Mouse (Mus musculus) T-cell, adult 2 months (primary cell): ENCODE results near the gene Imp4.

Experiments
- DNase-seq: peaks from one replicate; pipeline ENCODE4 v3.0.0; 2022; ENCODE audit warnings: low spot score

The Imp4 gene

DNA sequence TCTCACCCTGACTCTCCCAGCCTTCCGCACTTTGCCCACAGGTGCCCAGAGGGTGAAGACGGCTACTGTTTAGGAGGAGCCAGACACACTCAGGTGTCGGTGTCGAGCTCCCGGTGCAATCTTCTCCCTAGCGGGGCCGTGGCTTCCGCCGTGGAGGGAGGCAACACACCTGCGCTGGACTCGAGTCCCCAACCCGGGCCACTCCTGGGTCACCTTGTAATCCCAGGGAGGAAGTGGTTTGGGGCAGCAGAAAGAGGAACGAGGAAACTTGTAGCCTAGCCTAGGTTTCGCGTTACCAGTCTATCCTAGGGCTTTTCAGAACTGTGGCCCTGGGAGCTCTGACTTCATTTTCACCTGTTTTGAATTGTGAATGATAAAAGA lies 20.4 kb downstream of the Imp4 start:
- DNase-seq = peak; percentile 27

DNA sequence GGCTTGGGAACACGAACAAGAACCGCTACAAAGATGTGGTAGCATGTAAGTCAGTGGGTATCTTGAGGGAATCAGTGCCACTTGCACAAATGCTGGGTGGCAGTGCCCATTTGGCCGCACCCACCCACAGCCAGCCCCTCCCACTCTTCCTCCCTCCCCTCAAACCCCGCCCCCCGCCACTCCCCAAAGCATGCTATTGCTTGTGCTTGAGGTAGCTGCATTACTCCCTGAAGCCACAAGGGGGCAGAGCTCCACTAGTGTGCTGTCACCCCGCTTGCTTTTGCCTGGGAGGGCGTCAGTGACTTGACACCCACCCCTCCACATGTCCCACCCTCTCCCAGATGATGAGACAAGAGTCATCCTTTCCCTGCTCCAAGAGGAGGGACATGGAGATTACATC lies 23.1 kb downstream of the Imp4 start:
- DNase-seq = peak; percentile 75

DNA sequence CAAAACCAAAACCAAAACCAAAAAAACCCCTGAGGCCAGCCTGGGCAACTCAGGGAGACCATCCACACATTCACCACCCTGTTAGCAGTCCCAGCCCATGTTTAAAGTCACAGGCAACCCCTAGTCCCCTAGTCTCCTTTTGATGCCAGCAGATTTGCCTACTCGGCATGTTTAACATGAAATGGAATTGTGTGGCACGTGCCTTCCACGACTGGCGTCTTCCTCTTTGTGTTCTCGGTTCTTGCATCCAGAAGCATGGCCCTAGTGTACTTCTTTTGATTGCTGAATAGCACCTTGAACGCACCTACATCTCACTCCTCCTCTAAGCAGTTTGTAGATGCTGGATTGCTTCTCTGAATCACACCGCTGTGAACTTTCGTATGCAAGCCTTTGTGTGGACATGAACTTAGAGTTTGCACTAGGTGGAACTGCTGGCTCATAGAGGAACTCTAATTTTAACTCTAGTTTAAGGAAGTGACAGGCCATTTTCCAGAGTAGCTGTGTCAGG lies 24.7 kb downstream of the Imp4 start:
- no peak for DNase-seq

DNA sequence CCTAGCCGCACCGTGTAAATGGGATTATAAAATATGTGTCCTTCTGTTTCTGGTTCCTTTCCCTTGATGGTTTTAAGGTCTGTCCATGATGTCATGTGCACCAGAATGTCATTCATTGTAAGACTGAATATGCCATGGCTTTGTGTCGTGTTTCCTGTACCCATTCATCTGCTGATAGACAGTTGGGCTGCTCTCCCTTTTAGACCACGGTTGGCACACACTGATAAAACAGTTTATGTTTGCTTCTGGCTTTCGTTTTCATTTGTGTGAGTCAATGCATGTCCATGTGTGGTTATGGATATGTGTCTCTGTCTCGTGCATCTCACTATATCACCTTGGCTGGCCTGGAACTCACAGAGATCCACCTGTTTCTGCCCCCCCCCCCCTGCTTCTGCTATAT lies 25.8 kb downstream of the Imp4 start:
- DNase-seq = no peak

DNA sequence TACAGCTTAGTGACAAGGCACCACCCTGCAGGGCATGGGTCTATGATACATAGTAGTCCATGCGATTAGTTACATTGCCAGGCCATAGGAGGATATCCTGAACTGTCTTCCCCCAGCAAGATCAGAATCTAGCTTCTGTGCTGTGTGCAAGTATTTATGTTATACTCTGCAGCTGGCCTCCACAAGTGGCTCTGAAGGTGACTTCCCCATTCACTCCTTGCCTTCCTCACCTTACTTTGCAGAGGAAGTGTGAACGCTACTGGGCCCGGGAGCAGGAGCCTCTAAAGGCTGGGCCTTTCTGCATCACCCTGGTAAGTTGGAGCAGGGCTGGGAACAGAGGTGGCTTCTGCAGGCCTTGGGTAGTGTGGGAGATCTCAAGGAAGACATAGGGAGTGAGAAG lies 28.4 kb downstream of the Imp4 start:
- no peak for DNase-seq

DNA sequence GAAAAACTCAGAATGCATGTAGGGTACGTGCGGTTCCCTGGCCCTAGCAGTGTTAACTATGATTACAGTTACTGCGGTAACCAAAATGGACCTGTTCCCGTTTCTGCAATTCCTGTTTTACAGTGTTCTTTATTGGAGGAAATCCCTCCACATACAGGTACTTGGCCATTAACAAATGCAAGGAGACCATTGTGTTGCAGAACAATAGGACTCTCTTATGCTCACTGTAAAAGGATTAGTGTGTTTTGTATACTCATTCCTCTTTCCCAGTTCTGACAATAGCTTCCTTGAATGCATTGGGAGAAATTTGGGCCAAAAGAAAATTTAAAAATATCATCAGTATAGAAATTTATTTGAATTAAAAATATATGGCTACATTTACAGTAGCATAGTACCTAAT lies 28.8 kb downstream of the Imp4 start:
- no peak for DNase-seq

DNA sequence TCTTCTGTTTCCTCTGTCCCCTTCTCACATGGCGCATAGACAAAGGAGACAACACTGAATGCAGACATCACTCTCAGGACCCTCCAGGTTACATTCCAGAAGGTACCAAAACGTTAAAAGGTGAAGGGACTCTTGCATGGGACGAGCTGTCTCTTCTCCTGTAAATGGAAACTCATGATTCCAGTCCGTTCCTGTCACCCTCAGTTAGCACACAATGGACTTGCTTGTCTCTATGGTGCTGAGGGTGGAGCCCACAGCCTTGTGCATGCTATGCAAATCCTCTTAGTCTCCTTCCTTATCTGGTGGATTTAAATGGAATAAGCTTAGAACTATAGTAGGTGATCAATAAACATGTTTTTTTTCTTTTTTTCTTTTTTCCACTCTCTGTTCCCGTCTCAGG lies 30.1 kb downstream of the Imp4 start:
- no peak for DNase-seq

DNA sequence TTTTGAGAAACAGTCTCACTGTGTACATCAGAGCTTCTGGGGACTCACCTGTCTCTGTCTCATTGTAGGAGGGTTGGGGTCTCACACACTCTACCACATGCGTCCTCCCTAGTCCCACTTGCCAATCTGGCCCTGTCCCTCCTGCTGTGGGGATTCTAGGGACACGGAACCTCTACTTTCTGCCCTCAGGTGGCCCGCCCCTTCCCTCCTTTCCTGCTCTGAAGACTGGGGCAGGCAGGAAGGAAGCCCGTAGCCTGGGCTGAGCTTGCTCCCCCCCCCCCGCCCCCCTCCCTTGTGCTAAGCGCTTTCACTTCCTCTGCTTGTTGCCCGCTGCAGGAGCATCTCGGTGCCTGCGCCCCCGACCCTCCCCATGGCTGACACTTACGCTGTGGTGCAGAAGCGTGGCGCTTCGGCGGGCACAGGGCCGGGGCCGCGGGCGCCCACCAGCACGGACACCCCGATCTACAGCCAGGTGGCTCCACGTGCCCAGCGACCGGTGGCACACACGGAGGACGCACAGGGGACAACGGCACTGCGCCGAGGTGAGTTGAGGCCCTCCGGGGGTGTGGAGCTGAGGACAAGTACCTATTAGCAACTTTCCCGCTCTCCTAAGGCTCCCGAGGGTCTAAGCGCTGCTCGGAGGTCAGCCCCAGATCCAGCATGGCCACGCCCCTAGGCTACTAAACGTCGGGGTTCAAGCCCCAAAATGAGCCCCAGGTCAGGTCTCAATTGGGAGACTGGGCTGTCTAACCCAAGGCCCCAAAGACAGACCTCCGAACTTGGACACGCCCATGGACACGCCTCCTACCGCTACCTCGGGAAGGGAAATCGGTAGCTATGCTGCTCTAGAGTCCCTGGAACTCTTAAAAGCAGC lies 33.0 kb downstream of the Imp4 start:
- DNase-seq = peak; percentile 72

DNA sequence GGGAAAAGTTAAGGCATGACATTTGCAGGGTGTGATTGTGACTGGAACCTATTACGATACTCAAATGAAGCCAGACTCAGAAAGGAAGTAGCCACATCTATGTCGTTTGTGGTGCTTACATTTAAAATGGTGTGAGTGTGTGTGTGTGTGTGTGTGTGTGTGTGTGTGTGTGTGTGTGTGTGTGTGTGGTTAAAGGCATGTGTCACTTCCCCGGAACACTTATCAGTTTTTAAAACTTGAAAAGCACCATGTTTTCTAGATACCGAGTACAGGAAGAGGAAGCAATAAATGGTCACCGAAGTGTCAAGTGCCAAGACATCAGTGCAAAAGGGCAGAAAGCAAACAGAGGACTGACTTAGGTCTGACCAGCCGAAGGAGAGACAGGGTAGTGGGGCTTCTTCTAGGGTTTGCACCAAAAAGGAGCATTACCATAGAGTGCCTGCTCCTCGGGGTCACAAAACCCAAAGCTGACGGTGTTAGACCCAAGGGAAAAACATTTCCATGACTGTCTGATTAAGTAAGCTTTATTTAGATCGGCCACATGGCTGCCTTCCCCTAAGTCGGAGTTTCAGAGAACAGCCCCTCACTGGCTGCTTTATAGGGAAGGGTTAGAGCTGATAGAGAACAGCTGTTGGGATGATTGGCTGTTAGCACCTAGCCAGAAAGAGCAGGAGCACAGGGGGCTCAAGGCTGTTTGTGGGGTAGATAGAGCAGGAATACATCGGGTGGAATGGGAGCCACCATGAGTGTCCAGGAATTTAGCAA lies 39.4 kb downstream of the Imp4 start:
- DNase-seq = peak; percentile 60

DNA sequence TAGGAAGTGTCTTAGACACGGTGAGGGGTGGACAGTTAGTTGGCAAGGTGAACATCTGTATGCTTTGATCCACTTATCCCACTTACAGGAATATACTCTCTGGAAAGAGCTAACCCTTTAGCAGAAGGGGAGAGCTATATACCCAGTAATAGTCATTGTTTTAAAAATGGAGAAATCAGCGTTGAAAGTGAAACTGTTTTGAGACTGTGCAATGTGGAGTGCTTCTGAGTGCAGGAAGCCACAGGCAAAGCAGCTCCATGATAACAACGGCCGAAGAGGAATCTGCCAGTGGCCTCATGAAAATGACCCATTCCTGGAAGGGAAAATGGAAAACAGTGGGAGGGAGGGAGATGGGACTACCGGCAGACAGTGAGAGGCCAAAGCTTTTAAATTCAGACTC lies 41.1 kb downstream of the Imp4 start:
- no peak for DNase-seq

DNA sequence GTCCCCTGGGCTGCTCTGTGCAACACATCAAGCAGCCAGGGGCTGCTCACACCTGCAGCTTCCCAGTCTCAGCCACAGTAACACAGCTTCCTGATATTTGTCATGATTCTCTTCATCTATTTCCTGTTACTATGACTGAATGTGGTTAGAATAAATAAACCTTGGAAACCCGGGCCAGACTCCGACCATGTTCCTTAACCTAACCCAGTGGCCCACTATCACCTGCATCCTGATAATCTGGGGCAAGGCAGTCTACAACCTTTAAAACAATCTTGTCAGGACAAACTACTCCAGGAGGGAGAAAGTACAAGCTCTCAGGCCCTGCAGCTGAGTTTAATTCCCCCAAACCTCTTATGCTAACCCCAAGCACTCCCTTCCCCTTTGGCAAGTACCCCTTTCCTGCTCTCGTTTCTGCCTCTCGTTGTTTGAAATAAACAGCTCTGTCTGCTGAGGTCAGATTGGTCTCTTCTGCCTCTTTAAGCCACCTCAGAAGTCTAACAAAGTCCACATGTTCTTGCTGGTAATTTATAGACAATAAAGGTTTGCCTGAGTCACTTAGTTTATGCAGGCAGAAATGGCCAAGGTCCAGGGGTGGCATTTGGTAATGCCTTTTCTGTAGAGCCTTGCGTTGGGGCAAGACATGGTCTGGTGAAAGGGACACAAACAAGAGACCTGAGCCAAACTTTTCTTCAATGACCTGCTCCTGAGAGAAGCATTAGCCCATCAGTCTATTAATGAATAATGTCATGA lies 42.4 kb downstream of the Imp4 start:
- DNase-seq = no peak

DNA sequence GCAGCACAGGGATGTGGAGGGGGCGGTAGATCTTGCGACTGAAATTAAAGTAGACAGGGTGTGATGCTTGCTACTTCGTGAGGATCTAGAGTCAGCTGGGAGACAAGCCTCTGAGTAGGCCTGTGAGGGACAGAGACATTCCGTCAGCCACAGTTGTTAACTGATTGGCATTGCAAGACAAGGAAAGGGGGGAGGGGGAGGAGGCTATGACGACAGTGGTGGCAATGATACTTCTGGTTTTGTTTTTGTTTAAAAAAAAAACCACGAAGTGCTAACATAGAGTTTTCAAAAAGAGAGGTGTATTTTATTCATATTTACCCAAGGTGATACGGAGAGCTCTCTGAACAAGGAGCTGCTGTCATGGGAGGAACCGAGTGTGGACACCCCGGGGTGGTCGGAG lies 44.8 kb downstream of the Imp4 start:
- DNase-seq = peak; percentile 41

DNA sequence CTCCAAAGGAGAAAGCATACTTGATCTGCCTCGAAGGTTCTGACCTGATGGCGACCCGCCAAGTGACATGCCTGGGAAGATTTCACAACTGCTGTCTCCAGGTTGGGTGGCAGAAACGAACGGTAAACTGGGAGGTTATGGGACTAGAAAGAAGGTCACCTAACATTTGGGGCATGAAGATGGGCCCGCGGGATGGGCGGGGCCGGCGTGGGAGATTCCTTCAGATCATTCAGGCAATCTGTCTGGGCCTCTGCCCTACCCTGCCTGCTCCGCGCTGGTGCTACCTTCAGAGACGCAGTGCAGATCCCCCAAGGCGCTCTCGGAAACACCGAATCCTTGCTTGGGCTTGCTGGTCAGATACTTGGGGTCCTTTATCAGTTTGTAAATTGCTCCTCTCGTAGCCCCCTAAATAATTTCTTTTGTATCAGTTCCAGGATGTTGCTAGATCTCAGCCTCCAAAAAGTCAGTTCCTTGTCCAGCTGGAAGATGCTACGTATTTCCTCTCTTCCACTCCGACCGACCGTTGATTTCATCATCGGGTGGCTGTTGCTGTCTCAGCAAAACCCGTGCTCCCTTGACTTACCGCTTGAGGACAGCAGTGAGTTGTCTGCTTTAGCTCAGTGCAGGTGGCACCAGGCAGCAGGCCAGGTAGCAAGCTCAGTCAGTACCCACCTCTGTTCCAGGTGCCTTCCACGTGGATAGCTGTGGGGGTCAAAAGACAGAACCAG lies 46.0 kb downstream of the Imp4 start:
- DNase-seq = peak; percentile 72

DNA sequence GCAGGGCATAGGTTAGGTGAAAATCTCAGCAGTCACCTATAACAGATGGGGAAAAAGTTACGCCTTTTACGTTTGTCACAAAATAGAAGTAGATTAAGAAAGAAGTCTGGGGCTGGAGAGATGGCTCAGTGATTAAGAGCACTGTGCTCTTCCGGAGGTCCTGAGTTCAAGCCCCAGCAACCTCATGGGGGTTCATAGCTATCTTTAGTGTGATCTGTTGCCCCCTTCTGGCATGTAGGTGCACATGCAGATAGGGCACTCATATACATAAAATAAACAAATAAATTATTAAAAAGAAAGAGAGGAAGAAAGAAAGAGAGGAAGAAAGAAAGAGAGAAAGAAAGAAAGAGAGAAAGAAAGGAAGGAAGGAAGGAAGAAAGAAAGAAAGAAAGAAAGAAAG lies 47.7 kb downstream of the Imp4 start:
- no peak for DNase-seq

DNA sequence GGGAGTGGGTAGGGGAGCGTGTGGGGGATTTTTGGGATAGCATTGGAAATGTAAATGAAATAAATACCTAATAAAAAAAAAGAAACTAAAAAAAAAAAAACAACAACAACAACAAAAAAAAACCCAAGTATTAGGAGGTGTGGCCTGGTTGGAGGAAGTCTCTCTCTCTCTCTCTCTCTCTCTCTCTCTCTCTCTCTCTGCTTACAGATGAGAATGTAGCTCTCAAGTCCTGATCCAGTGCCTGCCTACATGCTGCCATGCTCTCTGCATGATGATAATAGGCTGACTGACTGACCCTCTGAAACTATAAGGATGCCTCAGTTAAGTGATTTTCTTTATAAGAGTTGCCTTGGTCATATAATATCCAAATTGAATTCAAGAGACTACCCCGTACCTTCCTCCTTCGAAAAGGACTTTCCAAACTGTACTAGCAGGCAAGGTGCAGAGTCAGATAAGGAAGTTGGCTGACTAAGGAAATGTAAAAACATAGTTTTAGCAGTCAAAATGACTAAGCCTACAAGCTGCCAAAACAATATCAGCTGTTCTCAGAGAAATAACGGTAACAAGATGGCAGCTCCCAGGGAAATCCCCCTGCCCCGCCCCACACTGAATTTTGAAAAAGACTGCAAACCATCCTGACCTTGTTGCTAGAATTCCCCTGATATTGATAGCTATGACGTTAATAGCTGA lies 50.3 kb downstream of the Imp4 start:
- DNase-seq = no peak

DNA sequence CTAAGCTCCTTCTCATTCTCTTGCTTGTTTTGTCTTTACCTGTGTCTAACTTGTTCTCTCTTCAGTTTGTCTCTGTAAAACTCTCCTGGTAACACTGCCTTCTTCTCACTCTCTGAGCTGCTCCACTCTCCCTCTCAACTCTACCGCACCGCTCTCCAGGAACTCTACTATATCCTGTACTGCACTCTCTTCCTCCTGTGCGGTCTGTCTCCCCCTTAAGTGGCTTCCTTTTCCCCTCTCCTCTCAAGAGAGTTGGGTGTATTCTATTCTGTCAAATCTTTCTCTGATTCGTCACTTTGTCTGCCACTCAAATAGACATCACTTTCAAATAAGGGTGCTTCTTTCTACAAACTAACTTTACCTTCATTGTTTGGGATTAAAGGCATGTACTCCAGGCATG lies 51.8 kb downstream of the Imp4 start:
- no peak for DNase-seq
